Mouse (Mus musculus): Measurements from ENCODE around the gene P2ry6. TPM values are rescaled to one million over a fixed set of nuclear protein-coding genes. Genes with fewer than 3 reads are reported as not detected.

The P2ry6 gene
- polyA plus RNA-seq, 1 experiment from 2014 or later = 3.2 TPM

GRCm38 (mm10) chr7:100999623-101000022 is 25.2 kb upstream of the P2ry6 start:
- Histone ChIP-seq H3K9ac (no peak overlapping the region), H3K4me2 (no peak overlapping the region), H3K4me3 (no peak overlapping the region), H3K27me3 (replicated peaks) (no peaks in the 10 kb centered on the region), H3K36me3 (replicated peaks) (no peaks in the 10 kb centered on the region), H3K27ac (no peak overlapping the region), H3K9me3 (no peaks in the 10 kb centered on the region), H3K4me1 (no peaks in the 10 kb centered on the region)
- WGBS = 93% methylated on average over 5 of the region's 5 CpGs
- no peak for ATAC-seq (replicated peaks)

GRCm38 (mm10) chr7:100998578-100998960 is 24.1 kb upstream of the P2ry6 start:
- WGBS = 93% methylated on average over 24 of the region's 24 CpGs

GRCm38 (mm10) chr7:100997951-100998577 is 23.6 kb upstream of the P2ry6 start:
- no peaks in the 10 kb centered on the region for H3K9me3 ChIP-seq
- H3K4me3 ChIP-seq = no peak overlapping the region

More at GRCm38 (mm10) chr7:100998578-100998960, 24.1 kb upstream of the P2ry6 start:
- Histone ChIP-seq H3K9ac (no peak overlapping the region), H3K27me3 (replicated peaks) (no peaks in the 10 kb centered on the region), H3K36me3 (replicated peaks) (no peaks in the 10 kb centered on the region), H3K4me1 (no peaks in the 10 kb centered on the region), H3K27ac (no peak overlapping the region), H3K9me3 (no peaks in the 10 kb centered on the region), H3K4me2 (no peak overlapping the region), H3K4me3 (no peak overlapping the region)
- ATAC-seq (replicated peaks) = no peak

GRCm38 (mm10) chr7:100997215-100997614 is 22.8 kb upstream of the P2ry6 start:
- H3K36me3 ChIP-seq (replicated peaks) = no peaks in the 10 kb centered on the region
- H3K4me3 ChIP-seq = no peak overlapping the region
- H3K4me1 ChIP-seq = no peaks in the 10 kb centered on the region
- ATAC-seq (replicated peaks) = no peak
- H3K9me3 ChIP-seq = no peaks in the 10 kb centered on the region
- H3K9ac ChIP-seq = no peak overlapping the region
- H3K4me2 ChIP-seq = no peak overlapping the region
- H3K27ac ChIP-seq = no peak overlapping the region
- WGBS = 63% methylated on average over 1 of the region's 1 CpGs
- no peaks in the 10 kb centered on the region for H3K27me3 ChIP-seq (replicated peaks)

More at GRCm38 (mm10) chr7:100997951-100998577, 23.6 kb upstream of the P2ry6 start:
- Histone ChIP-seq H3K27ac (no peak overlapping the region), H3K4me2 (no peak overlapping the region), H3K9ac (no peak overlapping the region), H3K36me3 (replicated peaks) (no peaks in the 10 kb centered on the region), H3K27me3 (replicated peaks) (no peaks in the 10 kb centered on the region), H3K4me1 (no peaks in the 10 kb centered on the region)
- WGBS = 87% methylated on average over 31 of the region's 31 CpGs
- no peak for ATAC-seq (replicated peaks)

GRCm38 (mm10) chr7:100995951-100996350 is 21.5 kb upstream of the P2ry6 start:
- WGBS = 87% methylated on average over 3 of the region's 3 CpGs
- Histone ChIP-seq H3K27ac (no peak overlapping the region), H3K4me2 (no peak overlapping the region), H3K9ac (no peak overlapping the region), H3K9me3 (no peaks in the 10 kb centered on the region), H3K27me3 (replicated peaks) (no peaks in the 10 kb centered on the region), H3K4me3 (no peak overlapping the region), H3K4me1 (no peaks in the 10 kb centered on the region), H3K36me3 (replicated peaks) (no peaks in the 10 kb centered on the region)
- no peak for ATAC-seq (replicated peaks)

- Histone ChIP-seq H3K36me3 (replicated peaks) (no peaks in the 10 kb centered on the region), H3K27me3 (replicated peaks) (no peaks in the 10 kb centered on the region), H3K4me2 (no peak overlapping the region), H3K27ac (no peak overlapping the region), H3K4me1 (no peaks in the 10 kb centered on the region), H3K9me3 (no peaks in the 10 kb centered on the region), H3K4me3 (no peak overlapping the region), H3K9ac (no peak overlapping the region)
- WGBS = 87% methylated on average over 7 of the region's 7 CpGs
- ATAC-seq (replicated peaks) = no peak
Measured at GRCm38 (mm10) chr7:100995260-100995864, 20.9 kb upstream of the P2ry6 start.

GRCm38 (mm10) chr7:100993166-100993565 is 18.7 kb upstream of the P2ry6 start:
- H3K9ac ChIP-seq = no peak overlapping the region
- no peak overlapping the region for H3K27ac ChIP-seq
- H3K9me3 ChIP-seq = no peaks in the 10 kb centered on the region
- H3K4me1 ChIP-seq = no peaks in the 10 kb centered on the region
- no peak overlapping the region for H3K4me3 ChIP-seq
- WGBS = 41% methylated on average over 4 of the region's 4 CpGs
- H3K27me3 ChIP-seq (replicated peaks) = no peaks in the 10 kb centered on the region
- H3K4me2 ChIP-seq = no peak overlapping the region
- no peak for ATAC-seq (replicated peaks)
- H3K36me3 ChIP-seq (replicated peaks) = no peaks in the 10 kb centered on the region

GRCm38 (mm10) chr7:100991972-100992371 is 17.5 kb upstream of the P2ry6 start:
- no peak overlapping the region for H3K4me2 ChIP-seq
- no peaks in the 10 kb centered on the region for H3K4me1 ChIP-seq
- ATAC-seq (replicated peaks) = no peak
- H3K27ac ChIP-seq = no peak overlapping the region
- no peak overlapping the region for H3K9ac ChIP-seq
- H3K27me3 ChIP-seq (replicated peaks) = no peaks in the 10 kb centered on the region
- no peak overlapping the region for H3K4me3 ChIP-seq
- 87% methylated on average over 3 of the region's 3 CpGs for WGBS
- H3K36me3 ChIP-seq (replicated peaks) = no peaks in the 10 kb centered on the region
- no peaks in the 10 kb centered on the region for H3K9me3 ChIP-seq

GRCm38 (mm10) chr7:100990636-100991311 is 16.3 kb upstream of the P2ry6 start:
- no peak overlapping the region for H3K27ac ChIP-seq
- no peak for ATAC-seq (replicated peaks)
- H3K4me1 ChIP-seq = no peaks in the 10 kb centered on the region
- no peaks in the 10 kb centered on the region for H3K27me3 ChIP-seq (replicated peaks)
- no peak overlapping the region for H3K9ac ChIP-seq
- H3K36me3 ChIP-seq (replicated peaks) = no peaks in the 10 kb centered on the region
- no peaks in the 10 kb centered on the region for H3K9me3 ChIP-seq
- WGBS = 38% methylated on average over 9 of the region's 9 CpGs
- no peak overlapping the region for H3K4me2 ChIP-seq
- H3K4me3 ChIP-seq = no peak overlapping the region

GRCm38 (mm10) chr7:100988092-100988491 is 13.6 kb upstream of the P2ry6 start:
- Histone ChIP-seq H3K4me2 (no peak overlapping the region), H3K27ac (no peak overlapping the region), H3K9ac (no peak overlapping the region), H3K27me3 (replicated peaks) (no peaks in the 10 kb centered on the region), H3K4me3 (no peak overlapping the region), H3K36me3 (replicated peaks) (no peaks in the 10 kb centered on the region), H3K4me1 (0 out of 2 replicates have a peak, but pooled peaks cover 2% of the 10 kb centered on the region), H3K9me3 (no peaks in the 10 kb centered on the region)
- WGBS = 23% methylated on average over 9 of the region's 9 CpGs
- peak; percentile 62; the same call in 1 of the 2 replicates for ATAC-seq (replicated peaks)

GRCm38 (mm10) chr7:100984452-100985395 is 10.3 kb upstream of the P2ry6 start:
- no peak overlapping the region for H3K4me2 ChIP-seq
- H3K9ac ChIP-seq = no peak overlapping the region
- H3K27me3 ChIP-seq (replicated peaks) = no peaks in the 10 kb centered on the region
- H3K27ac ChIP-seq = no peak overlapping the region
- H3K4me3 ChIP-seq = no peak overlapping the region
- 0 out of 2 replicates have a peak, but pooled peaks have one; percentile 37 for ATAC-seq (replicated peaks)
- H3K36me3 ChIP-seq (replicated peaks) = no peaks in the 10 kb centered on the region
- 0 out of 2 replicates have a peak, but pooled peaks cover 2% of the 10 kb centered on the region for H3K4me1 ChIP-seq
- 38% methylated on average over 21 of the region's 21 CpGs for WGBS
- no peaks in the 10 kb centered on the region for H3K9me3 ChIP-seq

GRCm38 (mm10) chr7:100979175-100979574 is 4.7 kb upstream of the P2ry6 start:
- WGBS = 53% methylated on average over 2 of the region's 2 CpGs
- H3K9me3 ChIP-seq = no peaks in the 10 kb centered on the region
- no peak for ATAC-seq (replicated peaks)

More at GRCm38 (mm10) chr7:100979175-100979574, 4.7 kb upstream of the P2ry6 start:
- Histone ChIP-seq H3K27ac (no peak overlapping the region), H3K9ac (no peak overlapping the region), H3K4me1 (peaks cover 8% of the 10 kb centered on the region), H3K4me3 (no peak overlapping the region), H3K36me3 (replicated peaks) (no peaks in the 10 kb centered on the region), H3K4me2 (no peak overlapping the region), H3K27me3 (replicated peaks) (peaks cover 14% of the 10 kb centered on the region)

Data from midbrain, embryonic 15.5 days (tissue).